Mouse (Mus musculus) ES-Bruce4 (cell line): Measurements from ENCODE around the gene Unc5c. TPM values are rescaled to one million over a fixed set of nuclear protein-coding genes. Genes with fewer than 3 reads are reported as not detected.

Source experiments
- H3K27ac ChIP-seq: 2 replicates; pipeline ENCODE4 v1.5.1; 2012; ENCODE audit warnings: low read length, inconsistent platforms; ENCODE audit not compliant: insufficient read depth
- H3K27me3 ChIP-seq: 2 replicates; pipeline ENCODE4 v1.6.1; 2012; ENCODE audit warnings: mild to moderate bottlenecking, low read length, inconsistent platforms; ENCODE audit not compliant: control insufficient read depth, poor library complexity, insufficient read depth, severe bottlenecking
- H3K36me3 ChIP-seq: 2 replicates; pipeline ENCODE4 v1.6.1; 2012; ENCODE audit warnings: inconsistent platforms, mild to moderate bottlenecking, low read length, moderate library complexity; ENCODE audit not compliant: control insufficient read depth, poor library complexity, insufficient read depth, severe bottlenecking
- H3K4me1 ChIP-seq: one replicate; pipeline ENCODE4 v1.8.1; 2011; ENCODE audit warnings: low read length; ENCODE audit not compliant: control insufficient read depth, insufficient read depth
- H3K4me3 ChIP-seq: 2 replicates; pipeline ENCODE4 v1.5.1; 2011; ENCODE audit warnings: low read depth, mild to moderate bottlenecking, low read length
- H3K9ac ChIP-seq: 2 replicates; pipeline ENCODE4 v1.6.1; 2012; ENCODE audit warnings: low read depth, mild to moderate bottlenecking, inconsistent platforms; ENCODE audit not compliant: poor library complexity, severe bottlenecking
- H3K9me3 ChIP-seq: replicated peaks from 2 replicates; pipeline ENCODE4 v1.6.1; 2012; ENCODE audit warnings: mild to moderate bottlenecking, low read length, inconsistent platforms; ENCODE audit not compliant: control insufficient read depth, poor library complexity, insufficient read depth, severe bottlenecking
- CTCF ChIP-seq: IDR thresholded peaks from one replicate; pipeline ENCODE4 v1.8.1; 2011; ENCODE audit warnings: low read depth, low read length
- EP300 ChIP-seq: IDR thresholded peaks from 2 replicates; pipeline ENCODE4 v1.6.1; 2011; ENCODE audit warnings: low read depth, low read length; ENCODE audit not compliant: insufficient read depth
- POLR2A ChIP-seq: IDR thresholded peaks from one replicate; pipeline ENCODE4 v1.8.1; 2011; ENCODE audit warnings: low read length; ENCODE audit not compliant: insufficient read depth
- polyA plus RNA-seq: library from polyadenylated mRNA; stranded (reverse); fragments of >200 nt; gene quantifications from 2 replicates; pipeline ENCODE4 v1.2.4, GENCODE M21; 2011; ENCODE audit warnings: low read depth; ENCODE audit not compliant: missing spikeins, insufficient read depth, insufficient read length

Unc5c gene
- polyA plus RNA-seq, 1 experiment = 1.0 TPM

DNA sequence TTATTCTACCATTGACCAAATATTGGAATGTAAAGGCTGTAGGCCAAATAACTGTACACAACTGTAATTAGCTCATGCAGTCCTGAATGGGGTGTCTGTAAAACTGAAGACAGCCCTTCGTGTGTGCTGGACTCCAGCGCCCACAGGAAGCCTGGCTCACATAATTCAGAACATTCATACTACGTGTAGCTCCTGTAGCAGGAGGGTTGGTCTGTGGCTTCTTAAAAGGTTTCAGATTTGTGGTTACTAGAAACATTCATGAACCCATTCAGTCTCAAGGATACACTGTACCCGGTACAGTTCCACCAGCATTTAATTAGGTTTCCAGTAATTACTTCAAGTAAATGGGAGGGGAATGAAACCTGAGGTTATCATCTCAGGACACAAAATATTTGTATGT, 246.6 kb downstream of the Unc5c start:
- H3K27ac ChIP-seq = no peak overlapping the region
- H3K9ac ChIP-seq = no peak overlapping the region
- H3K27me3 ChIP-seq = no peaks in the 10 kb centered on the region
- no peaks in the 10 kb centered on the region for H3K36me3 ChIP-seq
- no peaks in the 10 kb centered on the region for H3K9me3 ChIP-seq
- H3K4me1 ChIP-seq = no peaks in the 10 kb centered on the region
- H3K4me3 ChIP-seq = no peak overlapping the region
- TF ChIP-seq CTCF (no peak), EP300 (no peak), POLR2A (no peak)

DNA sequence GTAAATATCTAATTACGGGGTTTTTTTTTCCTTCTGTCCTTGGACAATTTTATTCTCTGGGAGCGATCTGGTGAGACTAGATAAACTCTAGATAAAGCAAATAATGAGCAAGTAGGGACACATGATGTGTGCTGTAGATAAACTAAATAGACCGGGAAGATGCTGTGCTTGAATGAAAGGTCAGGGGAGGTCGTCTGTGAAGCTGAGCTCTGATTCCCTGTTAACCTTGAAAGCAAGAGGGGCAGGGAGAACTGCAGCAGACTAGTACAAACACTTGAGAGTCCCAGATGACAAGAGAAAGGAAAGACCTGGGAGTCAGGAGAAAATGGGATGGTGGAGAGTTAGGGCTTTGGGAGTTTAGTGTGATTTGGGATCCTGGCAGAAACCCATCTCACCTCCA, 251.4 kb downstream of the Unc5c start:
- no peak overlapping the region for H3K4me3 ChIP-seq
- H3K9me3 ChIP-seq = no peaks in the 10 kb centered on the region
- TF ChIP-seq CTCF = no peak
- no peak for TF ChIP-seq POLR2A
- no peak for TF ChIP-seq EP300
- no peak overlapping the region for H3K9ac ChIP-seq
- no peaks in the 10 kb centered on the region for H3K4me1 ChIP-seq
- no peak overlapping the region for H3K27ac ChIP-seq
- no peaks in the 10 kb centered on the region for H3K36me3 ChIP-seq
- no peaks in the 10 kb centered on the region for H3K27me3 ChIP-seq

DNA sequence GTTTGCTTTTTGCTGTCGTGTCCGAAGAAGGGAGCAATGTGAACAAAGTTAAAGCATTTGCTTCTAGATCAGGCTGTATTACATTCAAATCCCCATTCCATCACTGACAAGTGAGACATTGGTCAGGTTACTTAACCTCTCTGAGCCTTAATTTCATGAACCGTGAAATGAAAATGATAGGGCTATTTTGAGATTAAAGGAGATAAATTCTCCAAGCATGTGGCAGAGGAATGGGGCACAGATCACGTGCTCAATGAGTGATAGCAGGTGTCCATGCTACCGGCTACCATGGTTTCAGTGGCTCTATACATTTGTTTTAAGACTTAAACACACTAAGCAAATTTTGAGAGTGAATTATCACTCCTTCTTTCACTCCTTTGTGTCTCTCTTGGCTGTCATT, 254.0 kb downstream of the Unc5c start:
- Histone ChIP-seq H3K27ac (no peak overlapping the region), H3K9me3 (no peaks in the 10 kb centered on the region), H3K27me3 (no peaks in the 10 kb centered on the region), H3K4me1 (no peaks in the 10 kb centered on the region), H3K4me3 (no peak overlapping the region), H3K9ac (no peak overlapping the region), H3K36me3 (no peaks in the 10 kb centered on the region)
- no peak for TF ChIP-seq EP300
- no peak for TF ChIP-seq POLR2A
- no peak for TF ChIP-seq CTCF

DNA sequence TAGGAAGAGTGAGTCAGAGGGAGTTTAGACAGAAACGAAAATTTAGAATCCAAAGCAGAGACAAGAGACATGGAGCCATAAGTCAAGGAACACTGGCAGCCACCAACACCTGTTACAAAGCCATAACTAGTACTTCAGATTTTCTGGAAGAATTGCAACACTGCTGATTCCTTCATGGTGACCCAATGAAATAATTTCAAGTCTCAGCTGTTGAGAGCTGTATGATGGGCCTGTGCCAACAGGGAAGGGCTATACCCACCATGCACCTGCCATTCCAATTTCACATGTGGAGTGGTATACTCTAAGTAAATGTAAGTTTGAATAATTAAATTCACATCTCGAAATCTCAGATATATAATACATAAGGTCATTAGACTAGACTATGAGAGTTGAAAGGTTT, 259.5 kb downstream of the Unc5c start:
- no peaks in the 10 kb centered on the region for H3K9me3 ChIP-seq
- no peaks in the 10 kb centered on the region for H3K27me3 ChIP-seq
- H3K4me1 ChIP-seq = no peaks in the 10 kb centered on the region
- H3K27ac ChIP-seq = no peak overlapping the region
- no peaks in the 10 kb centered on the region for H3K36me3 ChIP-seq
- TF ChIP-seq EP300 (no peak), CTCF (no peak), POLR2A (no peak)
- no peak overlapping the region for H3K9ac ChIP-seq
- no peak overlapping the region for H3K4me3 ChIP-seq

DNA sequence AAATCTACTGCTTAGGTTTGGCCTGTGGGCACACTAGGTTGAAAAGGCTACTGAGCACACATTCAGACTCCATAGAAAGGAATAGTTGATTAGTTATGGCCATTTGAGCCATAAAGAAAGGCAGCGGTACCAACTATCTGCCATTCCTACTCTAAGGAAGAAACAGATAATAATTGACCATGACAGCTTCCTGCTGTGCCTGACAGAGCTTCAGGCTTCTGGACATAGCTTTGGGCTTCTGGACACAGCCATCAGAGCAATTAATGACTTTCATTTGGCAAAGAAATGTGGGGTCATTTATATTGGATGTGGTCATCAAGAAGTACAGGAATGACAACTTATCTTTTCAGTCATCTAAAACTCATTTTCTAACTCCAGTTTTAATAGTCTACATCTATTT, 260.4 kb downstream of the Unc5c start:
- H3K9me3 ChIP-seq = no peaks in the 10 kb centered on the region
- no peaks in the 10 kb centered on the region for H3K27me3 ChIP-seq
- H3K4me1 ChIP-seq = no peaks in the 10 kb centered on the region
- TF ChIP-seq POLR2A = no peak
- TF ChIP-seq CTCF = no peak
- TF ChIP-seq EP300 = no peak
- no peak overlapping the region for H3K27ac ChIP-seq
- no peak overlapping the region for H3K4me3 ChIP-seq
- no peak overlapping the region for H3K9ac ChIP-seq
- no peaks in the 10 kb centered on the region for H3K36me3 ChIP-seq

DNA sequence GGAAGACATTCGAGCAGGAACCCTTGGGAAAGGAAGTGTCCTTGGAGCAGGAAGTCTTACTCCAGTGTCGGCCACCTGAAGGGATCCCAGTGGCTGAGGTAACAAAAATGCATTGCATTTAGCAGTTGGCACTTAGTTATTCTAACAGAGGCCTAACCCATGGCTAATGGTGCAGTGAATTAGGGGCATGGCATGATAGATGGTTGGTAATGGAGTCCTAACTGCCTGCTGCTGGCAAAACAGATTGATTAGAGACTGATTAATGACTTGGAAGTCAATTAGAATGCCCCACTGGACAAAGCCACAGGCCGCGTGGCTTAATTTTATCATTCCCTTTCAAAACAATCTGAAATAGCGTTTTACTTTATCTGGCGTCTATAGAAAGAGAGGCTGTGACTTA, 268.8 kb downstream of the Unc5c start:
- Histone ChIP-seq H3K27me3 (no peaks in the 10 kb centered on the region), H3K9ac (no peak overlapping the region), H3K4me3 (no peak overlapping the region), H3K4me1 (no peaks in the 10 kb centered on the region), H3K27ac (no peak overlapping the region), H3K36me3 (no peaks in the 10 kb centered on the region), H3K9me3 (no peaks in the 10 kb centered on the region)
- TF ChIP-seq POLR2A (no peak), EP300 (no peak), CTCF (no peak)
